Mouse (Mus musculus): ENCODE measurements around the gene Dnah12.

GRCm38 (mm10) chr14:26868299-26868698 lies 175.2 kb downstream of the Dnah12 start:
- no peak for TF ChIP-seq CTCF (IDR thresholded peaks at IDR 0.05; ENCODE audit: low read depth, low read length)
- no peak for TF ChIP-seq POLR2A (IDR thresholded peaks at IDR 0.05; ENCODE audit: borderline replicate concordance, low read depth, low read length)

Data from bone marrow macrophage, adult 2 months (primary cell).